Mouse (Mus musculus) large intestine, adult 2 months (tissue): ENCODE measurements around the gene Nkx2-9. TPM values are rescaled to one million over a fixed set of nuclear protein-coding genes. Genes with fewer than 3 reads are reported as not detected.

Source experiments
- DNase-seq: peaks from one replicate; pipeline ENCODE4 v3.0.0-alpha.2; 2012; ENCODE audit warnings: low read depth, low spot score
- WGBS: fragments of 180-500 bp; shearing (Covaris S2); methylation state at CpG from one replicate; pipeline ENCODE4 v1.1.7; 2018; 5-methylcytosine and 5-hydroxymethylcytosine counted together
- polyA plus RNA-seq: library from polyadenylated mRNA; depleted of rRNA; stranded (reverse); fragments of >200 nt; gene quantifications from 2 replicates; pipeline ENCODE4 v1.2.3, GENCODE M21; 2012; rRNA removed

The Nkx2-9 gene
- polyA plus RNA-seq: 0.14 TPM in 1 of 2 replicates, not detected in the other

GRCm38 (mm10) chr12:56612761-56613437, at the start of gene Nkx2-9:
TSS of gene Nkx2-9 (minus strand) at chr12:56613284.
- no peak for DNase-seq
- WGBS: 3% methylated on average over 40 of the region's 40 CpGs

- WGBS: 8% methylated on average over 5 of the region's 5 CpGs
- peak; percentile 1 for DNase-seq
Observed at GRCm38 (mm10) chr12:56637181-56637566, 24.1 kb upstream of the Nkx2-9 start.

GRCm38 (mm10) chr12:56636534-56637180, 23.6 kb upstream of the Nkx2-9 start:
- DNase-seq: peak; percentile 1
- 22% methylated on average over 14 of the region's 14 CpGs for WGBS

GRCm38 (mm10) chr12:56616088-56616487, 3.0 kb upstream of the Nkx2-9 start:
- WGBS: 8% methylated on average over 1 of the region's 1 CpGs

GRCm38 (mm10) chr12:56615391-56615790, 2.3 kb upstream of the Nkx2-9 start:
- no peak for DNase-seq
- WGBS: 11% methylated on average over 6 of the region's 6 CpGs

More at GRCm38 (mm10) chr12:56616088-56616487, 3.0 kb upstream of the Nkx2-9 start:
- no peak for DNase-seq

GRCm38 (mm10) chr12:56614513-56614912, 1.4 kb upstream of the Nkx2-9 start:
- DNase-seq: no peak
- 8% methylated on average over 21 of the region's 21 CpGs for WGBS

- DNase-seq: no peak
- WGBS: 12% methylated on average over 14 of the region's 14 CpGs
Observed at GRCm38 (mm10) chr12:56613916-56614510, 929 bp upstream of the Nkx2-9 start.

- WGBS: 6% methylated on average over 6 of the region's 6 CpGs
- DNase-seq: no peak
Observed at GRCm38 (mm10) chr12:56613438-56613830, 350 bp upstream of the Nkx2-9 start.

- DNase-seq: no peak
- WGBS: 2% methylated on average over 10 of the region's 10 CpGs
Observed at GRCm38 (mm10) chr12:56612349-56612735, 742 bp downstream of the Nkx2-9 start.

- 3% methylated on average over 57 of the region's 57 CpGs for WGBS
- no peak for DNase-seq
Observed at GRCm38 (mm10) chr12:56611504-56612348, 1.4 kb downstream of the Nkx2-9 start.

GRCm38 (mm10) chr12:56610851-56611250, 2.2 kb downstream of the Nkx2-9 start:
- 15% methylated on average over 6 of the region's 6 CpGs for WGBS

GRCm38 (mm10) chr12:56591722-56592121, 21.4 kb downstream of the Nkx2-9 start:
- no peak for DNase-seq
- 2% methylated on average over 4 of the region's 4 CpGs for WGBS

More at GRCm38 (mm10) chr12:56610851-56611250, 2.2 kb downstream of the Nkx2-9 start:
- DNase-seq: no peak

GRCm38 (mm10) chr12:56587830-56588229, 25.3 kb downstream of the Nkx2-9 start:
- 32% methylated on average over 6 of the region's 6 CpGs for WGBS
- DNase-seq: no peak

Other genes starting within 250 kb of the Nkx2-9 start
- not detected in 2 replicates for gene Nkx2-1, start 76.4 kb downstream of the Nkx2-9 start, polyA plus RNA-seq
- gene Pax9, start 78.5 kb upstream of the Nkx2-9 start, polyA plus RNA-seq: not detected in 2 replicates